Mouse (Mus musculus): Measurements from ENCODE around the gene Gm11549.

DNA sequence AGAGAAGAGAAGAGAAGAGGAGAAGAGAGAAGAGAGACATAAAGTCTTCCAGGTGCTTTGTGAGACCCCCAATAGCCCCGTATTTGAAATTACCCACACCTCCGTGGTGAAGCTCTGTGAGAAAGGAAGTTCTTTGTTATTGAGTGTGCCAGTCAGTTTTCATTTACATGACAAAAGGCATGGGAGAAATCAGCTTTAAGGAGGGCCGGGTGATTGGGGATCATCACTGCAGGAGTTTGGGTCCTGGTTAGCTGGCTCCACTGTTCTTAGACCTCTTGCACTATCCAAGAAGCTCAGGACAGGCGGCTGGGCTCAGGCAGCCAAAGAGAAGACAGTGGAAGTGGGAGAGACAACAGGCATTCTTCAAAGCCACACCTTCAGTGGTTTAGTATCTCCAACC is 524 bp upstream of the Gm11549 start:
- TF ChIP-seq CHD2 (IDR thresholded peaks at IDR 0.05; ENCODE audit: low read depth, low read length) (no peak), MAFK (IDR thresholded peaks at IDR 0.05; ENCODE audit: insufficient read depth, low read depth, low read length) (no peak)
